Mouse (Mus musculus): Measurements from ENCODE around the gene Anpep. TPM values are rescaled to one million over a fixed set of nuclear protein-coding genes. Genes with fewer than 3 reads are reported as not detected.

Anpep gene
- total and polyA plus RNA-seq, 3 experiments, result 0.66 TPM; not detected in 2

GRCm38 (mm10) chr7:79786295-79786694 is 74.6 kb downstream of the Anpep start:
- Histone ChIP-seq H3K27me3 (ENCODE audit: insufficient read depth, low read length) (peaks cover 26% of the 10 kb centered on the region), H3K4me1 (ENCODE audit: insufficient read depth, low read depth, low read length) (no peaks in the 10 kb centered on the region), H3K36me3 (replicated peaks) (no peaks in the 10 kb centered on the region), H3K9me3 (replicated peaks) (no peaks in the 10 kb centered on the region), H3K4me3 (ENCODE audit: low read depth, low read length) (no peak overlapping the region)
- DNase-seq (ENCODE audit: low spot score) (peak; percentile 62), ATAC-seq (ENCODE audit: extremely low read depth, insufficient number of reproducible peaks, low FRiP score, poor library complexity, severe bottlenecking) (peak; percentile 45; the same call in 1 of the 2 replicates)
- no peak for TF ChIP-seq TAL1 (conservative IDR thresholded peaks at IDR 0.05; ENCODE audit: low read depth, low read length)
- TF ChIP-seq CTCF (IDR thresholded peaks at IDR 0.05; ENCODE audit: low read depth, low read length), result peak; percentile 69; the same call in 1 of the 2 replicates

- H3K36me3 ChIP-seq (replicated peaks), result no peaks in the 10 kb centered on the region
- H3K4me1 ChIP-seq (ENCODE audit: insufficient read depth, low read depth, low read length), result peaks cover 4% of the 10 kb centered on the region
- ATAC-seq (ENCODE audit: extremely low read depth, insufficient number of reproducible peaks, low FRiP score, poor library complexity, severe bottlenecking) (no peak), DNase-seq (ENCODE audit: low spot score) (no peak)
- no peak for TF ChIP-seq CTCF (IDR thresholded peaks at IDR 0.05; ENCODE audit: low read depth, low read length)
- TF ChIP-seq POLR2AphosphoS5 (IDR thresholded peaks at IDR 0.05; ENCODE audit: insufficient replicate concordance, low read depth, low read length), result no peak
- TF ChIP-seq GATA1 (IDR thresholded peaks at IDR 0.05; ENCODE audit: borderline replicate concordance, low read length), result no peak
- TF ChIP-seq GATA2 (IDR thresholded peaks at IDR 0.05; ENCODE audit: borderline replicate concordance, low read depth, low read length), result no peak
- TF ChIP-seq TAL1 (conservative IDR thresholded peaks at IDR 0.05; ENCODE audit: low read depth, low read length), result no peak
- H3K27me3 ChIP-seq (ENCODE audit: insufficient read depth, low read length), result peaks cover 19% of the 10 kb centered on the region
- H3K4me3 ChIP-seq (ENCODE audit: low read depth, low read length), result no peak overlapping the region
- no peaks in the 10 kb centered on the region for H3K9me3 ChIP-seq (replicated peaks)
Observed at GRCm38 (mm10) chr7:79782516-79782855, 78.4 kb downstream of the Anpep start.

- H3K27me3 ChIP-seq (ENCODE audit: insufficient read depth, low read length), result peaks cover 15% of the 10 kb centered on the region
- TF ChIP-seq TAL1 (conservative IDR thresholded peaks at IDR 0.05; ENCODE audit: low read depth, low read length) (no peak), POLR2AphosphoS5 (IDR thresholded peaks at IDR 0.05; ENCODE audit: insufficient replicate concordance, low read depth, low read length) (no peak), GATA2 (IDR thresholded peaks at IDR 0.05; ENCODE audit: borderline replicate concordance, low read depth, low read length) (no peak), CTCF (IDR thresholded peaks at IDR 0.05; ENCODE audit: low read depth, low read length) (no peak), GATA1 (IDR thresholded peaks at IDR 0.05; ENCODE audit: borderline replicate concordance, low read length) (no peak)
- ATAC-seq (ENCODE audit: extremely low read depth, insufficient number of reproducible peaks, low FRiP score, poor library complexity, severe bottlenecking) (no peak), DNase-seq (ENCODE audit: low spot score) (no peak)
- H3K4me1 ChIP-seq (ENCODE audit: insufficient read depth, low read depth, low read length), result peaks cover 4% of the 10 kb centered on the region
- H3K4me3 ChIP-seq (ENCODE audit: low read depth, low read length), result no peak overlapping the region
- no peaks in the 10 kb centered on the region for H3K9me3 ChIP-seq (replicated peaks)
- H3K36me3 ChIP-seq (replicated peaks), result no peaks in the 10 kb centered on the region
Observed at GRCm38 (mm10) chr7:79781826-79782515, 78.9 kb downstream of the Anpep start.

GRCm38 (mm10) chr7:79780647-79781626 is 79.9 kb downstream of the Anpep start:
- no peaks in the 10 kb centered on the region for H3K9me3 ChIP-seq (replicated peaks)
- H3K4me1 ChIP-seq (ENCODE audit: insufficient read depth, low read depth, low read length), result peaks cover 4% of the 10 kb centered on the region
- no peak overlapping the region for H3K4me3 ChIP-seq (ENCODE audit: low read depth, low read length)
- ATAC-seq (ENCODE audit: extremely low read depth, insufficient number of reproducible peaks, low FRiP score, poor library complexity, severe bottlenecking) (no peak), DNase-seq (ENCODE audit: low spot score) (peak; percentile 60)
- TF ChIP-seq POLR2AphosphoS5 (IDR thresholded peaks at IDR 0.05; ENCODE audit: insufficient replicate concordance, low read depth, low read length), result no peak
- TF ChIP-seq GATA1 (IDR thresholded peaks at IDR 0.05; ENCODE audit: borderline replicate concordance, low read length), result no peak
- TF ChIP-seq CTCF (IDR thresholded peaks at IDR 0.05; ENCODE audit: low read depth, low read length), result peak; percentile 77
- H3K27me3 ChIP-seq (ENCODE audit: insufficient read depth, low read length), result peaks cover 12% of the 10 kb centered on the region
- H3K36me3 ChIP-seq (replicated peaks), result no peaks in the 10 kb centered on the region

Other genes with a start within 250 kb of the Anpep start
- not detected in 2 replicates for gene Rhcg, start 243.4 kb downstream of the Anpep start, total RNA-seq (2014; fragmentation: Nextera tagmentation)
- not detected in 2 replicates for gene Rhcg, start 243.4 kb downstream of the Anpep start, total RNA-seq (2017)
- not detected in 2 replicates for gene Rhcg, start 243.4 kb downstream of the Anpep start, polyA plus RNA-seq (2012)
- gene Ticrr, start 200.9 kb downstream of the Anpep start, total RNA-seq (2014; fragmentation: Nextera tagmentation), result 69.3 and 74.3 TPM in 2 replicates
- gene Ticrr, start 200.9 kb downstream of the Anpep start, total RNA-seq (2017), result 16.7 and 21.3 TPM in 2 replicates
- gene Ticrr, start 200.9 kb downstream of the Anpep start, polyA plus RNA-seq (2012), result 13.1 and 13.6 TPM in 2 replicates
- 2.6 and 2.7 TPM in 2 replicates for gene Kif7, start 145.3 kb downstream of the Anpep start, total RNA-seq (2014; fragmentation: Nextera tagmentation)
- gene Kif7, start 145.3 kb downstream of the Anpep start, total RNA-seq (2017), result 4.2 and 4.4 TPM in 2 replicates
- gene Kif7, start 145.3 kb downstream of the Anpep start, polyA plus RNA-seq (2012), result 17.6 and 19.9 TPM in 2 replicates
- not detected in 2 replicates for gene Plin1, start 128.2 kb downstream of the Anpep start, total RNA-seq (2014; fragmentation: Nextera tagmentation)
- 0.16 TPM in 1 of 2 replicates, not detected in the other for gene Plin1, start 128.2 kb downstream of the Anpep start, total RNA-seq (2017)
- gene Plin1, start 128.2 kb downstream of the Anpep start, polyA plus RNA-seq (2012), result not detected in 2 replicates
- gene Pex11a, start 117.9 kb downstream of the Anpep start, total RNA-seq (2014; fragmentation: Nextera tagmentation), result 6.5 and 7.5 TPM in 2 replicates
- gene Pex11a, start 117.9 kb downstream of the Anpep start, total RNA-seq (2017), result 2.7 and 2.8 TPM in 2 replicates
- gene Pex11a, start 117.9 kb downstream of the Anpep start, polyA plus RNA-seq (2012), result 2.9 TPM in 2 replicates
- gene Wdr93, start 117.9 kb downstream of the Anpep start, total RNA-seq (2014; fragmentation: Nextera tagmentation), result 1.0 and 2.1 TPM in 2 replicates
- 0.41 and 0.55 TPM in 2 replicates for gene Wdr93, start 117.9 kb downstream of the Anpep start, total RNA-seq (2017)
- 0.17 TPM in 1 of 2 replicates, not detected in the other for gene Wdr93, start 117.9 kb downstream of the Anpep start, polyA plus RNA-seq (2012)
- not detected in 2 replicates for gene Mesp1, start 67.3 kb downstream of the Anpep start, total RNA-seq (2014; fragmentation: Nextera tagmentation)
- gene Mesp1, start 67.3 kb downstream of the Anpep start, total RNA-seq (2017), result not detected in 2 replicates
- gene Mesp1, start 67.3 kb downstream of the Anpep start, polyA plus RNA-seq (2012), result not detected in 2 replicates
- gene Mesp2, start 50.3 kb downstream of the Anpep start, total RNA-seq (2014; fragmentation: Nextera tagmentation), result not detected in 2 replicates
- gene Mesp2, start 50.3 kb downstream of the Anpep start, total RNA-seq (2017), result 0.17 TPM in 1 of 2 replicates, not detected in the other
- gene Mesp2, start 50.3 kb downstream of the Anpep start, polyA plus RNA-seq (2012), result not detected in 2 replicates
- gene Ap3s2, start 59.6 kb upstream of the Anpep start, total RNA-seq (2014; fragmentation: Nextera tagmentation), result 23.9 and 28.9 TPM in 2 replicates
- 5.6 and 6.0 TPM in 2 replicates for gene Ap3s2, start 59.6 kb upstream of the Anpep start, total RNA-seq (2017)
- gene Ap3s2, start 59.6 kb upstream of the Anpep start, polyA plus RNA-seq (2012), result 6.8 and 7.1 TPM in 2 replicates
- not detected in 2 replicates for gene Arpin, start 74.3 kb upstream of the Anpep start, total RNA-seq (2014; fragmentation: Nextera tagmentation)
- gene Arpin, start 74.3 kb upstream of the Anpep start, total RNA-seq (2017), result 0.06 TPM in 1 of 2 replicates, not detected in the other
- not detected in 2 replicates for gene Arpin, start 74.3 kb upstream of the Anpep start, polyA plus RNA-seq (2012)
- gene Zfp710, start 163.8 kb upstream of the Anpep start, total RNA-seq (2014; fragmentation: Nextera tagmentation), result 25.1 and 38.6 TPM in 2 replicates
- gene Zfp710, start 163.8 kb upstream of the Anpep start, total RNA-seq (2017), result 10.7 and 13.1 TPM in 2 replicates
- 53.7 and 54.3 TPM in 2 replicates for gene Zfp710, start 163.8 kb upstream of the Anpep start, polyA plus RNA-seq (2012)

Measured in G1E (cell line).